Mouse (Mus musculus) layer of hippocampus, postnatal 10 days (tissue): ENCODE data around the gene Adm. TPM values are rescaled to one million over a fixed set of nuclear protein-coding genes. Genes with fewer than 3 reads are reported as not detected.

Experiments
- DNase-seq, 2 experiments: peaks; one replicate each; pipeline ENCODE4 v3.0.0; 2021; ENCODE audit warnings: low spot score in 2 of 2
- total RNA-seq, 2 experiments: library from RNA; stranded (reverse); gene quantifications; 2 replicates each; pipeline ENCODE4 v1.2.3; 2021

The Adm gene
- total RNA-seq, 2 experiments from 2014 or later, result 1.6 to 1.7 TPM

DNA sequence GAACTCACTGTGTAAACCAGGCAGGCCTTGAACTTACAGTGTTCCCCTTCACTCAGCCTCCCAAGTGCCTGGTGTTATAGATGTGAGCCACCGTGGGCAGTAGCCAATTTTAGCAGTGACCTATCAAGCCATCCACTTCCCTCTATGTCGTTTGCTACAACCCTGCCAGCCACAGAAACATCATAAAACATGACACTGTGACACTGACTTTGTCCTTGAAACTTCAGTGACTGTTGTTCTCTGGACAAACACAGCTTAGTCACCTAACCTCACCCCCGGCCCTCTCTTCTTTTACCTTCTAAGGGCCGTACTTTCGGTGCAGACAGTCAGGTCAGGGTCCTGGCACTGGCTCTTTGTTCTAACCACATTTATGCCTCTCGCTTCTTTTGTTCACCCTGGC lies 28.5 kb downstream of the Adm start:
- DNase-seq, result no peak

DNA sequence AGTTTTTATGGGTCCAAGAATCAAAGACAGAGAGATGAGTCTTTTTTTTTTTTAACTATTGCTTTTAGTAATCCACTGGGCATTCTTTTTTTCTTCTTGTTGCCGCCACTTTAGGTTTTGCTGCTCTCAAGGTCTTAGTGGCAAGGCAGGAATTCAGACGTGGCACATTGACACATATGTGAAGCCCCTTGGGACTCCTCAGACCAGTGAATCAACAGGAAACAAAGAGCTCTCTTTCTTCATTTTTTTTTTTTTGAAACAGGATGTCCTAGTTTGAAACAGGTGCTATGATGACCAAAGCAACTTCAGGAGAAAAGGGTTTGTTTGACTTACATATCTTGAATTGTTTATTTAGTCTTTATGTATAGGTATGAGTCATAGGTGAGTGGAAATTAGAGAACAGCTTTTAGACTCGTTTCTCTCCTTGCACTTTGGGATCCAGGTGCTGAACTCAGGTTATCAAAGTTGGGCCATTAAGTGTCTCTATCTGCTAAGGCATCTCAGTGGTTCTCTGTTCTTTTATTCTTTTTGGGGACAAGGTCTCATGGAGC lies 31.0 kb downstream of the Adm start:
- DNase-seq, result no peak

GRCm38 (mm10) chr7:110666537-110666936 lies 39.1 kb downstream of the Adm start:
- DNase-seq, result no peak

- no peak for DNase-seq
Observed at GRCm38 (mm10) chr7:110668247-110668646, 40.8 kb downstream of the Adm start.

- no peak for DNase-seq
Observed at GRCm38 (mm10) chr7:110668756-110669155, 41.3 kb downstream of the Adm start.

GRCm38 (mm10) chr7:110671121-110671680 lies 43.7 kb downstream of the Adm start:
- DNase-seq, result no peak

Other genes starting within 250 kb of the Adm start
- 10 to 100 TPM; 82.9 to 86.0 TPM for gene Sbf2, start 12.7 kb upstream of the Adm start, total RNA-seq
- 10 to 100 TPM; 25.7 to 27.0 TPM for gene Ampd3, start 140.5 kb downstream of the Adm start, total RNA-seq
- 10 to 100 TPM; 84.3 to 87.3 TPM for gene Rnf141, start 216.8 kb downstream of the Adm start, total RNA-seq
- 1 to 10 TPM; 1.8 to 2.8 TPM for gene Lyve1, start 235.6 kb downstream of the Adm start, total RNA-seq